Mouse (Mus musculus) G1E (cell line): ENCODE data around the gene Btn1a1.

ENCODE experiments used
- CTCF ChIP-seq: IDR thresholded peaks from 2 replicates; pipeline ENCODE4 v1.5.1; 2012; ENCODE audit warnings: low read depth, low read length, inconsistent platforms, mixed read lengths
- GATA1 ChIP-seq: IDR thresholded peaks from 2 replicates; pipeline ENCODE4 v1.6.1; 2012; ENCODE audit warnings: borderline replicate concordance, low read length, inconsistent platforms, mixed read lengths
- GATA2 ChIP-seq: IDR thresholded peaks from 2 replicates; pipeline ENCODE4 v1.6.1; 2012; ENCODE audit warnings: low read depth, low read length, inconsistent platforms, borderline replicate concordance
- TAL1 ChIP-seq: conservative IDR thresholded peaks from 2 replicates; pipeline ENCODE4 v1.6.1; 2012; ENCODE audit warnings: low read depth, low read length, inconsistent platforms, mixed read lengths

- TF ChIP-seq GATA1 (no peak), CTCF (no peak), GATA2 (no peak), TAL1 (no peak)
Measured at GRCm38 (mm10) chr13:23426335-23426734, 39.4 kb downstream of the Btn1a1 start.
